Mouse (Mus musculus) small intestine, adult 2 months (tissue): ENCODE measurements at regions not wholly inside any gene's neighbourhood (a gene's known extent, or its start where the extent isn't known, plus 50 kb on each side); places are given as distances from the start of the nearest gene placed in this dataset.
A peak's percentile ranks its signal among the peaks of the same experiment; 100 is the strongest.

Experiments
- H3K27ac ChIP-seq: fragments of 200-500 bp; 2 replicates; pipeline ENCODE4 v1.5.1; 2012; ENCODE audit warnings: low read depth, low read length, control low read depth, inconsistent platforms; ENCODE audit not compliant: insufficient read depth
- H3K27me3 ChIP-seq: fragments of 200-500 bp; 2 replicates; pipeline ENCODE4 v1.6.1; 2012; ENCODE audit warnings: mild to moderate bottlenecking, moderate library complexity, low read length, inconsistent platforms; ENCODE audit not compliant: control insufficient read depth, insufficient read depth
- H3K36me3 ChIP-seq: fragments of 200-500 bp; 2 replicates; pipeline ENCODE4 v1.6.1; 2012; ENCODE audit warnings: mild to moderate bottlenecking, low read length, control low read depth, inconsistent platforms; ENCODE audit not compliant: control insufficient read depth, insufficient read depth
- H3K4me1 ChIP-seq: fragments of 200-500 bp; 2 replicates; pipeline ENCODE4 v1.6.1; 2012; ENCODE audit warnings: low read length, inconsistent platforms, mixed read lengths; ENCODE audit not compliant: control insufficient read depth, insufficient read depth, insufficient read length
- H3K4me3 ChIP-seq: fragments of 200-500 bp; 2 replicates; pipeline ENCODE4 v1.5.1; 2012; ENCODE audit warnings: low read depth, mild to moderate bottlenecking, control low read depth, inconsistent platforms, low read length, moderate library complexity
- CTCF ChIP-seq: fragments of 200-500 bp; IDR thresholded peaks from 2 replicates; pipeline ENCODE4 v1.5.1; 2012; ENCODE audit warnings: low read depth, mild to moderate bottlenecking, control low read depth, inconsistent platforms, low read length, moderate library complexity, mixed read lengths; ENCODE audit not compliant: insufficient replicate concordance, insufficient read length; ENCODE audit errors: extremely low read depth
- POLR2A ChIP-seq: fragments of 200-500 bp; IDR thresholded peaks from 2 replicates; pipeline ENCODE4 v1.6.1; 2012; ENCODE audit warnings: low read depth, mild to moderate bottlenecking, control low read depth, inconsistent platforms, low read length, moderate library complexity
- WGBS: fragments of 180-500 bp; shearing (Covaris S2); methylation state at CpG from one replicate; pipeline ENCODE4 v1.1.7; 2018; 5-methylcytosine and 5-hydroxymethylcytosine counted together

DNA sequence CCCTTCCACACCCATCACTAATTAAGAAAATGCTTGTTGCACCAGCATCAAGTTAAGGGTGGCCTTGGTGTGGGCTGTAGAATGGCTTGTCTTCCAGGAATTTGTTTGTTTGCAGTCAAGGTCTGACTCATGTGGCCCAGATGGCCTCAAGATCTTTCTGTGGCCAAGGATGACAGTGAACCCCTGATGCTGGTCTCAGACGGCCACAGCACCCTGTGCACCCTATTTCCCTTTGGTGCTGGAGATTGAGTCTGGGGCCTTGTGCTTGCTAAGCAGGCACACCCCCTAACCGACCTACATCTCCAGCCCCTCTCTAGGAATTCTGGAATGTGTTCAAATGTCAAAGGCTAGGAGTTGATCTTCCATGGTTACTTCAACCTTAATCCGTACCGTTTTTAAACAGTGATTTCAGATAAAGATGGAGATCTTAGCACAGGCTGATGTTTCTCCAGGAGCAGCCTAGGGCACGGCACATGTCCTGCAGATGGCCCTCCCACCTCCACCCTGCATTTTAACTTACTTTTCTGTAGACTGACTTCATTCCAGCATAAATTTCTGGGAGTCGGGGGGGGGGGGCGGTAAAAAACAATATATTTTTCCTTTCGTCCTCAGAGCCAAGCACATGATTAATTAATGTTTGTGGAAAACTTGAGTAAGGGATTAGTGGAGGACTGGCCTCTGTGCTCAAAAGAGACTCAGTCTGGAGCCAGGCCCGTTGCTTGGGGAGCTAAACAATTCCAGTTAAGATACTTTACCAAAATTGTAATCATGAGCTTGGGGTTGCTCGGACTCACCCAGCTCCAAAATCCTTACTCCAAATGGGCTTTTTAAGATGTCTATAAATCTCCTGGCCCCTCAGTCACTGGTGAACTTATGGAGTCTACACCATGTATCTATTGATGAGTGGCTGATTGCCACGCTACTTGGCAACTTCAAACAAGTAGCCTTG lies 95.0 kb upstream of the Supt20 start:
- H3K4me3 ChIP-seq, result no peak overlapping the region
- 74% methylated on average over 11 of the region's 11 CpGs for WGBS
- H3K36me3 ChIP-seq, result no peaks in the 10 kb centered on the region
- no peaks in the 10 kb centered on the region for H3K4me1 ChIP-seq
- H3K27me3 ChIP-seq, result no peaks in the 10 kb centered on the region
- TF ChIP-seq POLR2A, result no peak
- no peak for TF ChIP-seq CTCF
- peak overlapping the region; percentile 57 for H3K27ac ChIP-seq

- peak overlapping the region; percentile 49 for H3K27ac ChIP-seq
- 74% methylated on average over 5 of the region's 5 CpGs for WGBS
Measured at GRCm38 (mm10) chr3:54598296-54598695, 94.3 kb upstream of the Supt20 start.

DNA sequence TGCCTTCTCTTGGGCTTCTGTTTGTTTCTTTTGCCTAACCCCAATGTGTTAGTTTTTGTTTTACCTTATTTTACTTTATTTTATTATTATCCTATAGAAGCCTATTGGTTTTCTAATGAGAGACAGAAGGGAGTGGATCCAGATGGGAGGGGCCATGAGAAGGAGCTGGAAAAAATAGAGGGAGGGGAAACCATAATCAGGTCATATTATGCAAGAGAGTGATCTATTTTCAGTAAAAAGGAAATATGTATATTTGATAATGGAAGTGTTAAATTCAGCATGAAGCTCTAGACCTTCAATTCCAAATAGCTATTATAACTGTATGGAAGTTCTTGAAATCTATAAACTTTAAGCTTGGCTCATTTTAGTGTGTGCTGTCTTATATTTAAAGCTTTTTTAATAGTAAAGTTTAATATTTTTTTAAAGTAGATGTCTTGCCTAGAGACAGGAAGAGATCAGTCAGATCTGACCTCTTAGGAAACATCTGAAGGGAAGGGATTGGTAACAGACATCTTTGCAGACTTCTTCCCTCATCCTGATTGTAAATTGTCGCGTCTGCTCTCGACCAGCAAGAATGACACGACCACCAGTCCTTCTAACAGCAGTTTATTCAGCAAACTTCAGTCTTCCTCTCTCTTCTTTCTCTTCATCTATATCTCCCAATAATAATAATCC lies 87.8 kb upstream of the Supt20 start:
- TF ChIP-seq POLR2A, result no peak
- TF ChIP-seq CTCF, result no peak
- no peak overlapping the region for H3K4me3 ChIP-seq
- no peaks in the 10 kb centered on the region for H3K27me3 ChIP-seq
- no peak overlapping the region for H3K27ac ChIP-seq
- 70% methylated on average over 4 of the region's 4 CpGs for WGBS
- no peaks in the 10 kb centered on the region for H3K36me3 ChIP-seq
- no peaks in the 10 kb centered on the region for H3K4me1 ChIP-seq

More at GRCm38 (mm10) chr3:54598296-54598695, 94.3 kb upstream of the Supt20 start:
- no peaks in the 10 kb centered on the region for H3K36me3 ChIP-seq
- no peaks in the 10 kb centered on the region for H3K4me1 ChIP-seq
- H3K4me3 ChIP-seq, result no peak overlapping the region
- no peak for TF ChIP-seq POLR2A
- no peak for TF ChIP-seq CTCF
- H3K27me3 ChIP-seq, result no peaks in the 10 kb centered on the region

DNA sequence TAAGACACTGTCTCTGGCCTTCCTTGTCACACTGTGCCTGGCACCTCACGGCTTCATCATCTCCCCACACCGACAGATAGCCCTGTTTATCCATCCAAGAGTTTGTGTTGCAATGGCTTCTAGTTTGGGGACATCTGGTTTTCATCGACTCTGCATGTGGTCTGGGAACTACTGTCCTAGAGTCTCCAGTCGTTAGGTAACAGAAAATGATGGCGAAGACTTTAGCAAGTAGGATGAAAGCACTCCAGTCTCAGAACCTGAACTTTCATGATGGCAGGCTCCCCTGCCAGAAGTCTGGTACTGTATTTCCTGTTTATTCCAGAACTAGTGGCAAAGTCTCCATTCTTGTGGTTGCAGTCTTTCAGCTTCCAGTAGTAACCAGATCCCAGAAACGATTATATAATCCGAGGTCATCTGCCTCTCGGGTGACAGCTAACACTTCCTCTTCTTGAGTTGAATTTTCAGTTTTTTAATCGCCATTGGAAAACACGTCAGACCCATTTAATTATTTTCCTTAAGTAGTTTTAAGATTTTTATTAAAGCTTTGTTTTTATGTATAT lies 81.1 kb upstream of the Supt20 start:
- TF ChIP-seq POLR2A (no peak), CTCF (no peak)
- no peaks in the 10 kb centered on the region for H3K4me1 ChIP-seq
- WGBS, result 68% methylated on average over 10 of the region's 10 CpGs
- H3K4me3 ChIP-seq, result no peak overlapping the region
- no peak overlapping the region for H3K27ac ChIP-seq
- no peaks in the 10 kb centered on the region for H3K36me3 ChIP-seq
- no peaks in the 10 kb centered on the region for H3K27me3 ChIP-seq

- WGBS, result 65% methylated on average over 2 of the region's 2 CpGs
- H3K4me3 ChIP-seq, result no peak overlapping the region
- H3K36me3 ChIP-seq, result no peaks in the 10 kb centered on the region
- no peaks in the 10 kb centered on the region for H3K27me3 ChIP-seq
- H3K27ac ChIP-seq, result no peak overlapping the region
- H3K4me1 ChIP-seq, result no peaks in the 10 kb centered on the region
- TF ChIP-seq CTCF (no peak), POLR2A (no peak)
Measured at GRCm38 (mm10) chr3:54613845-54614244, 78.8 kb upstream of the Supt20 start.

GRCm38 (mm10) chr3:54617298-54617697 lies 75.3 kb upstream of the Supt20 start:
- Histone ChIP-seq H3K27me3 (no peaks in the 10 kb centered on the region), H3K4me3 (no peak overlapping the region), H3K36me3 (no peaks in the 10 kb centered on the region), H3K4me1 (no peaks in the 10 kb centered on the region), H3K27ac (no peak overlapping the region)
- TF ChIP-seq CTCF, result no peak
- no peak for TF ChIP-seq POLR2A
- 92% methylated on average over 4 of the region's 4 CpGs for WGBS

GRCm38 (mm10) chr3:54618286-54618685 lies 74.3 kb upstream of the Supt20 start:
- Histone ChIP-seq H3K4me3 (no peak overlapping the region), H3K27me3 (no peaks in the 10 kb centered on the region), H3K4me1 (no peaks in the 10 kb centered on the region), H3K27ac (no peak overlapping the region), H3K36me3 (no peaks in the 10 kb centered on the region)
- no peak for TF ChIP-seq CTCF
- no peak for TF ChIP-seq POLR2A
- WGBS, result 83% methylated on average over 4 of the region's 4 CpGs
